Mouse (Mus musculus): ENCODE data around the gene Capn2.

DNA sequence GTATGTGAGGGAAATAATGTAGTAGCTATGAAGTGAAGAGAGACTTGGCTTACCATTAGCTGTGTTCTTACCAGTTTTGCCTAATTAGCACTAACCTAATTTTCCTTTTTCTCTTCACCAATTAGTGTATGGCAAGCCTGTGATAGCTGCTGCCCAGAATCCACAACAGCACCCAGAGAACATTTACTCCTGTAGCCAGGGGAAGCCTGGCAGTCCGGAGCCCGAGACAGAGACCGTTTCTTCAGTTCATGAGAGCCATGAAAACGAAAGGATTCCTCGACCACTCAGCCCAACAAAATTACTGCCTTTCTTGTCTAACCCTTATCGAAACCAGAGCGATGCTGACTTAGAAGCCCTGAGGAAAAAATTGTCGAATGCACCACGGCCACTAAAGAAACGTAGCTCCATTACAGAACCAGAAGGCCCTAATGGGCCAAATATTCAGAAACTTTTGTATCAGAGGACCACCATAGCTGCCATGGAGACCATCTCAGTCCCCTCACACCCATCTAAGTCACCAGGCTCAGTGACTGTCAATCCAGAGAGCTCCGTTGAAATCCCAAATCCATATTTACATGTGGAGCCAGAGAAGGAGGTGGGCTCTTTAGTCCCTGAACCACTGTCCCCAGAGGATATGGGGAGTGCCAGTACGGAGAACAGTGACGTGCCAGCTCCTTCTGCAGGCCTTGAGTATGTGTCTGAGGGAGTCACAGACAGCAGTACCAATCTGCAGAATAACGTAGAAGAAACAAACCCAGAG, 69.0 kb downstream of the Capn2 start:
- TF ChIP-seq CTCF (IDR thresholded peaks at IDR 0.05; ENCODE audit: extremely low read depth, insufficient read depth, low read length) (no peak), POLR2A (IDR thresholded peaks at IDR 0.05; ENCODE audit: extremely low read depth, insufficient read depth, low read length) (no peak)

All from cortical plate, adult 2 months (tissue).